Mouse (Mus musculus) stomach, postnatal 0 days (tissue): ENCODE measurements around the gene Panx3.

Experiments used
- CTCF ChIP-seq: IDR thresholded peaks from 2 replicates; pipeline ENCODE4 v1.5.1; 2016; ENCODE audit warnings: antibody characterized with exemption, low read depth, mild to moderate bottlenecking, moderate library complexity
- EP300 ChIP-seq: optimal IDR thresholded peaks from 2 replicates; pipeline ENCODE3; 2016; ENCODE audit warnings: antibody characterized with exemption

DNA sequence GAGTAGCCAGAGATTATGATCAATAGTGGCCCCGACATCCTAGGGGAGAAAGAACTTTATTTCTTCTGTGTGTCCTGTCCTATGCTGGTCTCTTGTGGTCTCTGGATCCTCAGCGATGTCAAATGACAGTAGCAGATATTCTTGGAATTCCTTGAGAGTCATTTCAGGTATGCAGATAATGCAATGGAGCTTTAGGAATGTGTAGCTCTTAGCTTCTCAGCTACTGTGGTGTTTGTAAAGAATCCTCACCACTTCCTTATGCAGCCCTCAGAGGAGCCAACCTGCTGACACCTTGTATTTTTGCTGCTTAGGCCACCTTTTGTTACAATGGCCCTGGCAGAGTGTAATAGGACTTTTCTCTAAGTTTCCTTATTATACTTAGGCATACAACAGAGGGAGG, 4.4 kb downstream of the Panx3 start:
- TF ChIP-seq CTCF (no peak), EP300 (no peak)
